Mouse (Mus musculus) embryo, embryonic 11.5 days (tissue): ENCODE measurements around the gene Dyx1c1.

Source experiments
- DNase-seq: peaks from one replicate; pipeline ENCODE4 v3.0.0-alpha.2; 2012; ENCODE audit warnings: low read depth, low spot score

Gene Dyx1c1

GRCm38 (mm10) chr9:72972984-72973383 is 14.4 kb downstream of the Dyx1c1 start:
- no peak for DNase-seq

GRCm38 (mm10) chr9:72974734-72975133 is 16.1 kb downstream of the Dyx1c1 start:
- no peak for DNase-seq

- DNase-seq = no peak
Measured at GRCm38 (mm10) chr9:72975242-72975641, 16.7 kb downstream of the Dyx1c1 start.

GRCm38 (mm10) chr9:72983066-72983465 is 24.5 kb downstream of the Dyx1c1 start:
- DNase-seq = no peak

- peak; percentile 93 for DNase-seq
Measured at GRCm38 (mm10) chr9:72985250-72986220, 26.9 kb downstream of the Dyx1c1 start, which contains the start of the genes Ccpg1os and Ccpg1. Gene Ccpg1os (minus strand): TSS chr9:72985382. Gene Ccpg1 (plus strand): TSS chr9:72985429.

- no peak for DNase-seq
Measured at GRCm38 (mm10) chr9:72987703-72988102, 29.1 kb downstream of the Dyx1c1 start.

- no peak for DNase-seq
Measured at GRCm38 (mm10) chr9:72988706-72989105, 30.1 kb downstream of the Dyx1c1 start.

- DNase-seq = no peak
Measured at GRCm38 (mm10) chr9:72991420-72991819, 32.8 kb downstream of the Dyx1c1 start.

GRCm38 (mm10) chr9:72992576-72992975 is 34.0 kb downstream of the Dyx1c1 start:
- no peak for DNase-seq

GRCm38 (mm10) chr9:72996167-72996566 is 37.6 kb downstream of the Dyx1c1 start:
- DNase-seq = no peak

GRCm38 (mm10) chr9:72996806-72997205 is 38.2 kb downstream of the Dyx1c1 start:
- no peak for DNase-seq

- DNase-seq = no peak
Measured at GRCm38 (mm10) chr9:73000487-73000886, 41.9 kb downstream of the Dyx1c1 start.

GRCm38 (mm10) chr9:73001314-73002011 is 42.9 kb downstream of the Dyx1c1 start:
- DNase-seq = no peak

- DNase-seq = no peak
Measured at GRCm38 (mm10) chr9:73002177-73002576, 43.6 kb downstream of the Dyx1c1 start.

- no peak for DNase-seq
Measured at GRCm38 (mm10) chr9:73004076-73004475, 45.5 kb downstream of the Dyx1c1 start.

GRCm38 (mm10) chr9:73005106-73005505 is 46.5 kb downstream of the Dyx1c1 start:
- no peak for DNase-seq

- DNase-seq = no peak
Measured at GRCm38 (mm10) chr9:73006175-73006574, 47.6 kb downstream of the Dyx1c1 start.

- no peak for DNase-seq
Measured at GRCm38 (mm10) chr9:73008384-73008783, 49.8 kb downstream of the Dyx1c1 start.

- no peak for DNase-seq
Measured at GRCm38 (mm10) chr9:73012629-73013028, 54.0 kb downstream of the Dyx1c1 start.

GRCm38 (mm10) chr9:73014724-73015123 is 56.1 kb downstream of the Dyx1c1 start:
- no peak for DNase-seq

GRCm38 (mm10) chr9:73019841-73020240 is 61.3 kb downstream of the Dyx1c1 start:
- no peak for DNase-seq

- no peak for DNase-seq
Measured at GRCm38 (mm10) chr9:73020566-73021097, 62.0 kb downstream of the Dyx1c1 start.
